Mouse (Mus musculus): ENCODE results near the gene Nrsn1.

DNA sequence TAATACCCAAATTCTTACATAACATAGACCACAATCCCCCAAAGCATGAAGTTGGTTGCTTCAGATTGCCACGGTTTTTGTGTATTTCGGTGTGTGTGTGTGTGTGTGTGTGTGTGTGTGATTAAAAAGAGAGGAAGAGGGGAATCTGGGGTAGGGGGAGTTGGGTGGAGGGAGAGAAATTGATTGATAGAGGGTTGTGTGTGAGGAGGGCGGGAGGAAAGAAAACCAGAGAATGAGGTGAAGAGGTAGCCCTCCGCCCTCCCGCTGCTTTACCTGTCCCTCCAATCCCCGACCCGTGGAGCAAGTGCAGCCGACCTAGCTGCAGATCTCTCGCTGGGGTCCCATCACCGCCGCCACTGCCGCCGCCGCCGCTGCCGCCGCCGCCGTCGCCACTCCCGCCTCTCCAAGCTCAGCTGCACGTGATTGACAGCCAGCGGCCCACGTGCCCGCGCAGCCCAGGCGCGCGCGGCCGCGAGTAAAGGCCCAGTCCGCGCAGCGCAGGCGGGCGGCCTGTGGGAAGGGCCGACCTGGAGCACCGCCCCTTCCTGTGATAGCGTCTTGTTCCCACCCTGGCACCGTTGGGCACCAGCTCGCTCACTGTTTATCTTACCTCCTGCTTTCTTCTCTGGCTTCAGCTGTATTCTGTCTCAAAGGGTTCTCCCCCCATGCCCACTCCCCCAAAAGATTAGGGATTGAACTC is 583 bp downstream of the Nrsn1 start:
- TF ChIP-seq CTCF (IDR thresholded peaks at IDR 0.05; ENCODE audit: low read depth, low read length), result no peak
- no peak for TF ChIP-seq POLR2A (IDR thresholded peaks at IDR 0.05; ENCODE audit: borderline replicate concordance, low read depth, low read length)

Data from bone marrow macrophage, adult 2 months (primary cell).